Mouse (Mus musculus) liver, embryonic 13.5 days (tissue): ENCODE results near the gene Serpina1f. TPM values are rescaled to one million over a fixed set of nuclear protein-coding genes. Genes with fewer than 3 reads are reported as not detected.
"Not testable (repeated sequence)": the region's sequence is repeated elsewhere in the genome, so short reads cannot be mapped to it uniquely, and the experiment has no call there.

ENCODE experiments used
- ATAC-seq: fragments of 200-750 bp; cut with Nextera tagmentation; 2 replicates; pipeline ENCODE4 v1.8.0; 2017; ENCODE audit warnings: low read depth, mild to moderate bottlenecking, moderate number of reproducible peaks, moderate library complexity
- DNase-seq: peaks from one replicate; pipeline ENCODE4 v3.0.0; 2022
- H3K27ac ChIP-seq: fragments of 300-500 bp; sonication (generic); 2 replicates; pipeline ENCODE4 v1.5.1; 2015; ENCODE audit warnings: moderate library complexity, mild to moderate bottlenecking, inconsistent platforms
- H3K27me3 ChIP-seq: fragments of 300-500 bp; sonication (generic); 2 replicates; pipeline ENCODE4 v1.6.1; 2015; ENCODE audit warnings: mild to moderate bottlenecking, inconsistent platforms
- H3K36me3 ChIP-seq: fragments of 300-500 bp; sonication (generic); 2 replicates; pipeline ENCODE4 v1.6.1; 2015; ENCODE audit warnings: mild to moderate bottlenecking, inconsistent platforms
- H3K4me1 ChIP-seq: fragments of 300-500 bp; sonication (generic); replicated peaks from 2 replicates; pipeline ENCODE4 v1.6.1; 2015; ENCODE audit warnings: inconsistent platforms
- H3K4me2 ChIP-seq: fragments of 300-500 bp; sonication (generic); 2 replicates; pipeline ENCODE4 v1.6.1; 2015; ENCODE audit warnings: inconsistent platforms, mild to moderate bottlenecking, moderate library complexity
- H3K4me3 ChIP-seq: fragments of 300-500 bp; sonication (generic); replicated peaks from 2 replicates; pipeline ENCODE4 v1.5.1; 2015; ENCODE audit warnings: mild to moderate bottlenecking, inconsistent platforms
- H3K9ac ChIP-seq: fragments of 300-500 bp; sonication (generic); 2 replicates; pipeline ENCODE4 v1.6.1; 2015; ENCODE audit warnings: mild to moderate bottlenecking, inconsistent platforms
- H3K9me3 ChIP-seq: fragments of 300-500 bp; sonication (generic); replicated peaks from 2 replicates; pipeline ENCODE4 v1.6.1; 2016; ENCODE audit warnings: inconsistent platforms
- WGBS: fragments of 180-500 bp; shearing (Covaris S2); methylation state at CpG from one replicate; pipeline ENCODE4 v1.1.7; 2015; ENCODE audit not compliant: insufficient replicate concordance; 5-methylcytosine and 5-hydroxymethylcytosine counted together
- polyA plus RNA-seq: library from polyadenylated mRNA; unstranded; fragments of >200 nt; fragmentation: Nextera tagmentation; extraction: Ambion mirVana; gene quantifications from 2 replicates; pipeline ENCODE4 v1.2.1, GENCODE M21; 2015

Serpina1f gene
- polyA plus RNA-seq, 1 experiment from 2014 or later = 0.07 TPM

- ATAC-seq (0 out of 2 replicates have a peak, but pooled peaks have one; percentile 16), DNase-seq (no peak)
- H3K9ac ChIP-seq = no peak overlapping the region
- H3K36me3 ChIP-seq = no peaks in the 10 kb centered on the region
- H3K27me3 ChIP-seq = no peaks in the 10 kb centered on the region
- 0 out of 2 replicates have a peak, but pooled peaks cover 5% of the 10 kb centered on the region for H3K4me1 ChIP-seq
- 38% methylated on average over 3 of the region's 3 CpGs for WGBS
- no peak overlapping the region for H3K4me2 ChIP-seq
- H3K27ac ChIP-seq = peak overlapping the region; percentile 68
- H3K9me3 ChIP-seq = peaks cover 8% of the 10 kb centered on the region
- no peak overlapping the region for H3K4me3 ChIP-seq
These were observed 9.3 kb downstream of the Serpina1f start for GRCm38 (mm10) chr12:103686050-103686449.

DNA sequence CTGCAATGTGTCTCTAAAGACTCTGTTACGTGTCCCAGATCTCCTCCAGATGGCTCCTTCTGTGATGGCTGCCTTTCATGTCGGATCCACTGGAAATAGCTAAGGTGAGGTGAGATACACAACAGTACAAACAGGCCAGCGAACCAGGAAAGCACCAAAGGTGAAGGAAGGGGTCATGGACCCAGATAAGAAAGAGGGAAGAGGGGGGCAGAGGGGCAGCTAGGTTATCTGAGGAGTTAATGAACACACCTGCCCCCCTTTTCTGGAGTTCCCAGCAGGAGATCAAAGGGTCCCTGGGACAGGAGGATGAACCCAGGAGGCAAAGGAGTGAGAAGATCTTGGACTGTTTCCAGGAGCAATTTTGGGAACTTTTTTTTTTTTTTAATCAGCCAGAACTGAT is 9.9 kb downstream of the Serpina1f start:
- WGBS = 34% methylated on average over 3 of the region's 3 CpGs
- ATAC-seq (peak; percentile 69), DNase-seq (no peak)
- Histone ChIP-seq H3K4me1 (peaks cover 11% of the 10 kb centered on the region; the same call in 1 of the 2 replicates), H3K9me3 (peaks cover 6% of the 10 kb centered on the region; the same call in 1 of the 2 replicates), H3K27ac (peak overlapping the region; percentile 68; the same call in 1 of the 2 replicates), H3K4me3 (no peak overlapping the region), H3K9ac (no peak overlapping the region), H3K36me3 (no peaks in the 10 kb centered on the region), H3K4me2 (no peak overlapping the region), H3K27me3 (no peaks in the 10 kb centered on the region)

- 37% methylated on average over 4 of the region's 4 CpGs for WGBS
- Histone ChIP-seq H3K4me1 (peaks cover 11% of the 10 kb centered on the region; the same call in 1 of the 2 replicates), H3K4me3 (no peak overlapping the region), H3K27me3 (no peaks in the 10 kb centered on the region), H3K27ac (peak overlapping the region; percentile 13; the same call in 1 of the 2 replicates), H3K9ac (no peak overlapping the region), H3K4me2 (no peak overlapping the region), H3K9me3 (peaks cover 6% of the 10 kb centered on the region; the same call in 1 of the 2 replicates), H3K36me3 (no peaks in the 10 kb centered on the region)
- ATAC-seq = no peak
- no peak for DNase-seq
These were observed 11.6 kb downstream of the Serpina1f start for GRCm38 (mm10) chr12:103683775-103684174.

- Histone ChIP-seq H3K4me3 (no peak overlapping the region), H3K27ac (peak overlapping the region; percentile 61), H3K4me1 (peaks cover 11% of the 10 kb centered on the region; the same call in 1 of the 2 replicates), H3K9ac (no peak overlapping the region), H3K4me2 (peak overlapping the region; percentile 35; the same call in 1 of the 2 replicates), H3K36me3 (no peaks in the 10 kb centered on the region), H3K27me3 (no peaks in the 10 kb centered on the region), H3K9me3 (peaks cover 6% of the 10 kb centered on the region; the same call in 1 of the 2 replicates)
- WGBS = 47% methylated on average over 2 of the region's 2 CpGs
- ATAC-seq = peak; percentile 55
- DNase-seq = no peak
These were observed 13.6 kb downstream of the Serpina1f start for GRCm38 (mm10) chr12:103681739-103682138.

GRCm38 (mm10) chr12:103681169-103681568 is 14.2 kb downstream of the Serpina1f start:
- H3K4me1 ChIP-seq = peaks cover 11% of the 10 kb centered on the region; the same call in 1 of the 2 replicates
- WGBS = 43% methylated on average over 2 of the region's 2 CpGs
- H3K27me3 ChIP-seq = no peaks in the 10 kb centered on the region
- peak overlapping the region; percentile 61 for H3K27ac ChIP-seq
- DNase-seq (no peak), ATAC-seq (no peak)
- no peaks in the 10 kb centered on the region for H3K36me3 ChIP-seq
- no peak overlapping the region for H3K4me2 ChIP-seq
- peaks cover 5% of the 10 kb centered on the region; the same call in 1 of the 2 replicates for H3K9me3 ChIP-seq
- H3K9ac ChIP-seq = no peak overlapping the region
- no peak overlapping the region for H3K4me3 ChIP-seq

- ATAC-seq = peak; percentile 42
- not testable (repeated sequence) for H3K4me2 ChIP-seq, H3K9me3 ChIP-seq, H3K4me3 ChIP-seq, H3K36me3 ChIP-seq, H3K9ac ChIP-seq, H3K4me1 ChIP-seq, H3K27ac ChIP-seq, H3K27me3 ChIP-seq, DNase-seq
- WGBS = 80% methylated on average over 1 of the region's 1 CpGs
These were observed 15.5 kb downstream of the Serpina1f start for GRCm38 (mm10) chr12:103679853-103680252.

- Histone ChIP-seq H3K36me3 (no peaks in the 10 kb centered on the region), H3K27me3 (no peaks in the 10 kb centered on the region)
- DNase-seq = no peak
These were observed 19.3 kb downstream of the Serpina1f start, which contains the start of gene Serpina16 for GRCm38 (mm10) chr12:103676039-103676438. Gene Serpina16 (minus strand): TSS chr12:103676139.

GRCm38 (mm10) chr12:103673179-103673578 is 22.1 kb downstream of the Serpina1f start:
- H3K4me3 ChIP-seq = no peak overlapping the region
- H3K36me3 ChIP-seq = no peaks in the 10 kb centered on the region
- H3K4me1 ChIP-seq = peaks cover 8% of the 10 kb centered on the region; the same call in 1 of the 2 replicates
- no peaks in the 10 kb centered on the region; the same call in 1 of the 2 replicates for H3K9me3 ChIP-seq
- DNase-seq (no peak), ATAC-seq (no peak)
- WGBS = 55% methylated on average over 2 of the region's 2 CpGs
- no peak overlapping the region for H3K4me2 ChIP-seq
- H3K9ac ChIP-seq = no peak overlapping the region
- no peak overlapping the region for H3K27ac ChIP-seq
- H3K27me3 ChIP-seq = no peaks in the 10 kb centered on the region

More at GRCm38 (mm10) chr12:103676039-103676438, 19.3 kb downstream of the Serpina1f start, which contains the start of gene Serpina16:
- WGBS = 40% methylated on average over 1 of the region's 1 CpGs
- ATAC-seq = no peak
- no peaks in the 10 kb centered on the region; the same call in 1 of the 2 replicates for H3K9me3 ChIP-seq
- no peak within 1 kb of the TSS for H3K4me3 ChIP-seq
- no peak within 1 kb of the TSS for H3K27ac ChIP-seq
- H3K9ac ChIP-seq = no peak within 1 kb of the TSS
- no peak within 1 kb of the TSS for H3K4me2 ChIP-seq
- H3K4me1 ChIP-seq = peaks cover 7% of the 10 kb centered on the region; the same call in 1 of the 2 replicates

GRCm38 (mm10) chr12:103671483-103671882 is 23.8 kb downstream of the Serpina1f start:
- DNase-seq (no peak), ATAC-seq (no peak)
- H3K27me3 ChIP-seq = no peaks in the 10 kb centered on the region
- H3K27ac ChIP-seq = no peak overlapping the region
- no peaks in the 10 kb centered on the region for H3K36me3 ChIP-seq
- H3K4me3 ChIP-seq = no peak overlapping the region
- H3K9me3 ChIP-seq = no peaks in the 10 kb centered on the region; the same call in 1 of the 2 replicates
- WGBS = 54% methylated on average over 3 of the region's 3 CpGs
- no peak overlapping the region for H3K4me2 ChIP-seq
- peaks cover 8% of the 10 kb centered on the region; the same call in 1 of the 2 replicates for H3K4me1 ChIP-seq
- no peak overlapping the region for H3K9ac ChIP-seq

GRCm38 (mm10) chr12:103670964-103671363 is 24.4 kb downstream of the Serpina1f start:
- peaks cover 8% of the 10 kb centered on the region; the same call in 1 of the 2 replicates for H3K4me1 ChIP-seq
- H3K9ac ChIP-seq = no peak overlapping the region
- peaks cover 2% of the 10 kb centered on the region; the same call in 1 of the 2 replicates for H3K9me3 ChIP-seq
- no peak overlapping the region for H3K4me2 ChIP-seq
- 28% methylated on average over 2 of the region's 2 CpGs for WGBS
- DNase-seq (no peak), ATAC-seq (no peak)
- H3K27ac ChIP-seq = no peak overlapping the region
- H3K36me3 ChIP-seq = no peaks in the 10 kb centered on the region
- H3K27me3 ChIP-seq = no peaks in the 10 kb centered on the region
- H3K4me3 ChIP-seq = no peak overlapping the region

GRCm38 (mm10) chr12:103670344-103670743 is 25.0 kb downstream of the Serpina1f start:
- no peak overlapping the region for H3K9ac ChIP-seq
- H3K27me3 ChIP-seq = no peaks in the 10 kb centered on the region
- H3K4me3 ChIP-seq = no peak overlapping the region
- ATAC-seq = no peak
- H3K9me3 ChIP-seq = peaks cover 2% of the 10 kb centered on the region; the same call in 1 of the 2 replicates
- peaks cover 8% of the 10 kb centered on the region; the same call in 1 of the 2 replicates for H3K4me1 ChIP-seq
- no peaks in the 10 kb centered on the region for H3K36me3 ChIP-seq
- H3K27ac ChIP-seq = no peak overlapping the region
- DNase-seq = no peak
- no peak overlapping the region for H3K4me2 ChIP-seq
- WGBS = 68% methylated on average over 5 of the region's 5 CpGs

GRCm38 (mm10) chr12:103665286-103665685 is 30.0 kb downstream of the Serpina1f start:
- no peak overlapping the region for H3K27ac ChIP-seq
- no peaks in the 10 kb centered on the region for H3K4me1 ChIP-seq
- H3K9me3 ChIP-seq = 0 out of 2 replicates have a peak, but pooled peaks cover 2% of the 10 kb centered on the region
- DNase-seq (no peak), ATAC-seq (no peak)
- H3K9ac ChIP-seq = no peak overlapping the region
- no peak overlapping the region for H3K4me2 ChIP-seq
- WGBS = 66% methylated on average over 3 of the region's 3 CpGs
- H3K4me3 ChIP-seq = no peak overlapping the region
- no peaks in the 10 kb centered on the region for H3K36me3 ChIP-seq
- no peaks in the 10 kb centered on the region for H3K27me3 ChIP-seq
